Mouse (Mus musculus): ENCODE results near the gene Copa. TPM values are rescaled to one million over a fixed set of nuclear protein-coding genes. Genes with fewer than 3 reads are reported as not detected.

Gene Copa
- polyA plus RNA-seq, 1 experiment, result 33.1 TPM

- no peak for TF ChIP-seq CTCF (IDR thresholded peaks at IDR 0.05; ENCODE audit: control insufficient read depth, insufficient read depth, insufficient replicate concordance, low read depth, low read length)
- no peak for TF ChIP-seq POLR2A (IDR thresholded peaks at IDR 0.05; ENCODE audit: control insufficient read depth, low read depth, low read length)
- Histone ChIP-seq H3K27ac (ENCODE audit: control insufficient read depth, insufficient read depth, low read depth, low read length) (peak overlapping the region; percentile 84), H3K27me3 (ENCODE audit: control insufficient read depth, insufficient read depth, low read length) (no peaks in the 10 kb centered on the region), H3K4me3 (ENCODE audit: control insufficient read depth, low read depth, low read length) (peak overlapping the region; percentile 96), H3K4me1 (ENCODE audit: control insufficient read depth, insufficient read depth, low read length) (no peaks in the 10 kb centered on the region; the same call in 1 of the 2 replicates), H3K36me3 (ENCODE audit: control insufficient read depth, insufficient read depth, low read length) (no peaks in the 10 kb centered on the region)
Measured at GRCm38 (mm10) chr1:172082899-172083445, 643 bp downstream of the Copa start.

DNA sequence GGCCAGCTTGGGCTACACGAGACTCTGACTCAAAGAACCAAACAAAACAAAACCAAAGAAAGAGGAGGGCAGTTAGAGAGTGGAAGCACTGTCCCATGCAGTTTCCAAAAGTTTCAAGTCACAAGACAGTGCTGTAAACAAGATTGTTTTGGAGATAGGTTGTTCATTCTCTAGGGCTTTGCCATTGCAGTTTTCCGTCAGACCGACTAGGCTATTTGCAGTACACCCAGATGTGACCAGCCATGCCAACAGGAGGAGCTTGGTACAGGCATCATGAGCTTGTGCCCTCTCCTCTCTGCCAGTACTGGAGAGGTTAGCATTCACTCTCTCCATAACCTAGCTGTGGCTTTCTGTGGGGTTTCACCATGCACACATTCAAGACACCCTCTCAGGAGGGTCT lies 11.2 kb downstream of the Copa start:
- H3K27ac ChIP-seq (ENCODE audit: control insufficient read depth, insufficient read depth, low read depth, low read length), result no peak overlapping the region
- TF ChIP-seq CTCF (IDR thresholded peaks at IDR 0.05; ENCODE audit: control insufficient read depth, insufficient read depth, insufficient replicate concordance, low read depth, low read length), result no peak
- no peaks in the 10 kb centered on the region for H3K27me3 ChIP-seq (ENCODE audit: control insufficient read depth, insufficient read depth, low read length)
- H3K36me3 ChIP-seq (ENCODE audit: control insufficient read depth, insufficient read depth, low read length), result no peaks in the 10 kb centered on the region
- H3K4me3 ChIP-seq (ENCODE audit: control insufficient read depth, low read depth, low read length), result no peak overlapping the region
- no peaks in the 10 kb centered on the region for H3K4me1 ChIP-seq (ENCODE audit: control insufficient read depth, insufficient read depth, low read length)

DNA sequence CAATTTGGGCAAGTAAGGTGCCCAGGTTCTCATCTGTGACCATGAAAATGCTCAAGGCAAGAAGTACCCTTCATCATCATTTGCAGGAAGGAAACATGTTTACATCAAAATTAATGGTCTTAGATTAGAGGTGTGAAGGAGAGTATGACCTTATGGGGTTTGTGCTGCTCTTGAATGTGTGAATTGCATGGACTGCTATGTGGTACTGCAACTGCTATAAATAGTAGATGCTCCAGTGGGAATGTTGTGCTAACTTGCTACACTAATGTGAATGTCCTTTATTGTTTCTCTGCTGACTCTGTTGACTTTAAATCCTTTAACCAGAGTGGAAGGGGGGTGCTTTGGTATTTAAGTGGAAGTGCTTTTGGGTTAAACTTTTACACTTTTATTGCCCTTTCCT lies 12.0 kb downstream of the Copa start:
- no peaks in the 10 kb centered on the region for H3K36me3 ChIP-seq (ENCODE audit: control insufficient read depth, insufficient read depth, low read length)
- no peak overlapping the region for H3K27ac ChIP-seq (ENCODE audit: control insufficient read depth, insufficient read depth, low read depth, low read length)
- H3K4me1 ChIP-seq (ENCODE audit: control insufficient read depth, insufficient read depth, low read length), result no peaks in the 10 kb centered on the region
- TF ChIP-seq POLR2A (IDR thresholded peaks at IDR 0.05; ENCODE audit: control insufficient read depth, low read depth, low read length) (no peak), CTCF (IDR thresholded peaks at IDR 0.05; ENCODE audit: control insufficient read depth, insufficient read depth, insufficient replicate concordance, low read depth, low read length) (no peak)
- no peaks in the 10 kb centered on the region for H3K27me3 ChIP-seq (ENCODE audit: control insufficient read depth, insufficient read depth, low read length)
- H3K4me3 ChIP-seq (ENCODE audit: control insufficient read depth, low read depth, low read length), result no peak overlapping the region

DNA sequence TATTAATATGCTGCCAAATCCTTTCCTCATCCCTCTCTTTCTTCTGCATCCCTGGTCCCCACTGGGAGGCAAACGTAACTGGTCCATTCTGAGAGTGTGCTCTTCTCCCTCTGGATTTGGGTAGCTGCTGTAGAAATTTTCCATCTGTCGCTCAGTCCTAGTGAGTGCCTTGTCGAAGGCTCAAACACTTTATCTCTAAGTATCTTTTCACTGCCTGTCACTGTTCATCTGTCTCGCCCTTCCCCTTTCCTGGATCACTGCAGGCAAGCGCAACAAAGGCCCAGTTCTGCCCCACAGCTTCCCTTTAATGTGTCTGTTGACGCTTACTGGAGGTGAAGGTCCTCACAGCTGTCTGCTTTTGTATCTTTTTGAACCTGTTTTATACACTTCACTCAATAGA lies 12.9 kb downstream of the Copa start:
- Histone ChIP-seq H3K36me3 (ENCODE audit: control insufficient read depth, insufficient read depth, low read length) (no peaks in the 10 kb centered on the region), H3K27me3 (ENCODE audit: control insufficient read depth, insufficient read depth, low read length) (no peaks in the 10 kb centered on the region), H3K4me3 (ENCODE audit: control insufficient read depth, low read depth, low read length) (no peak overlapping the region), H3K4me1 (ENCODE audit: control insufficient read depth, insufficient read depth, low read length) (no peaks in the 10 kb centered on the region), H3K27ac (ENCODE audit: control insufficient read depth, insufficient read depth, low read depth, low read length) (no peak overlapping the region)
- TF ChIP-seq CTCF (IDR thresholded peaks at IDR 0.05; ENCODE audit: control insufficient read depth, insufficient read depth, insufficient replicate concordance, low read depth, low read length) (no peak), POLR2A (IDR thresholded peaks at IDR 0.05; ENCODE audit: control insufficient read depth, low read depth, low read length) (no peak)

GRCm38 (mm10) chr1:172099325-172100033 lies 17.1 kb downstream of the Copa start:
- Histone ChIP-seq H3K27me3 (ENCODE audit: control insufficient read depth, insufficient read depth, low read length) (no peaks in the 10 kb centered on the region), H3K4me1 (ENCODE audit: control insufficient read depth, insufficient read depth, low read length) (no peaks in the 10 kb centered on the region), H3K4me3 (ENCODE audit: control insufficient read depth, low read depth, low read length) (no peak overlapping the region), H3K27ac (ENCODE audit: control insufficient read depth, insufficient read depth, low read depth, low read length) (no peak overlapping the region), H3K36me3 (ENCODE audit: control insufficient read depth, insufficient read depth, low read length) (peaks cover 6% of the 10 kb centered on the region)
- no peak for TF ChIP-seq POLR2A (IDR thresholded peaks at IDR 0.05; ENCODE audit: control insufficient read depth, low read depth, low read length)
- TF ChIP-seq CTCF (IDR thresholded peaks at IDR 0.05; ENCODE audit: control insufficient read depth, insufficient read depth, insufficient replicate concordance, low read depth, low read length), result no peak

DNA sequence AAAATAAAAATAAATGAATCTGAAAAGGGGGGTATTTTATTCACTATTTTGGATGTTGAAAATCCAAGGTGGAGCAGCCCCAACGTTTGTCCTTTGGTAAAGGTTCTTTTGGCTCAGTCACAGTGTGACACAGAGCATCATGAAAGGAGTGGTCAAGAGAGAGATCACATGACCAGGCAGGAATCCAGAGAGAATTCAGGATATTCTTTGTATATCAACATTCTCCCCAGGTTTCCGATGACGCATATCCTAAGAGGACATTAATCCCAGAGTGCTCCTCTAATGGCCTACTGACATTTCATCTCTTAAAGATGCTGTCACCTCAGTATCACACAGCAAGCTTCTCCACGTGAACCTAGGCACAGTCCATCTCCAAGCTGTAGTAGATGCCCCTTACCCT lies 21.3 kb downstream of the Copa start:
- peaks cover 6% of the 10 kb centered on the region for H3K36me3 ChIP-seq (ENCODE audit: control insufficient read depth, insufficient read depth, low read length)

GRCm38 (mm10) chr1:172105101-172105500 lies 22.8 kb downstream of the Copa start:
- no peaks in the 10 kb centered on the region; the same call in 1 of the 2 replicates for H3K4me1 ChIP-seq (ENCODE audit: control insufficient read depth, insufficient read depth, low read length)
- TF ChIP-seq POLR2A (IDR thresholded peaks at IDR 0.05; ENCODE audit: control insufficient read depth, low read depth, low read length), result no peak
- TF ChIP-seq CTCF (IDR thresholded peaks at IDR 0.05; ENCODE audit: control insufficient read depth, insufficient read depth, insufficient replicate concordance, low read depth, low read length), result no peak
- H3K36me3 ChIP-seq (ENCODE audit: control insufficient read depth, insufficient read depth, low read length), result peaks cover 6% of the 10 kb centered on the region
- H3K27ac ChIP-seq (ENCODE audit: control insufficient read depth, insufficient read depth, low read depth, low read length), result no peak overlapping the region
- no peak overlapping the region for H3K4me3 ChIP-seq (ENCODE audit: control insufficient read depth, low read depth, low read length)
- no peaks in the 10 kb centered on the region for H3K27me3 ChIP-seq (ENCODE audit: control insufficient read depth, insufficient read depth, low read length)

More for the DNA sequence above, 21.3 kb downstream of the Copa start:
- no peak overlapping the region for H3K27ac ChIP-seq (ENCODE audit: control insufficient read depth, insufficient read depth, low read depth, low read length)
- H3K27me3 ChIP-seq (ENCODE audit: control insufficient read depth, insufficient read depth, low read length), result no peaks in the 10 kb centered on the region
- TF ChIP-seq POLR2A (IDR thresholded peaks at IDR 0.05; ENCODE audit: control insufficient read depth, low read depth, low read length) (no peak), CTCF (IDR thresholded peaks at IDR 0.05; ENCODE audit: control insufficient read depth, insufficient read depth, insufficient replicate concordance, low read depth, low read length) (no peak)
- no peak overlapping the region for H3K4me3 ChIP-seq (ENCODE audit: control insufficient read depth, low read depth, low read length)
- no peaks in the 10 kb centered on the region; the same call in 1 of the 2 replicates for H3K4me1 ChIP-seq (ENCODE audit: control insufficient read depth, insufficient read depth, low read length)

Measured in testis, adult 2 months (tissue).